Mouse (Mus musculus): ENCODE results near the gene Slc4a10. TPM values are rescaled to one million over a fixed set of nuclear protein-coding genes. Genes with fewer than 3 reads are reported as not detected.

The Slc4a10 gene
- polyA plus RNA-seq, 1 experiment: not detected

GRCm38 (mm10) chr2:62346771-62347170, 300.5 kb downstream of the Slc4a10 start:
- Histone ChIP-seq H3K79me2 (ENCODE audit: control insufficient read depth, insufficient read depth) (no peaks in the 10 kb centered on the region), H3ac (ENCODE audit: control insufficient read depth, insufficient read length, low read depth) (no peak overlapping the region), H3K79me3 (ENCODE audit: low read depth) (no peaks in the 10 kb centered on the region), H3K27me3 (ENCODE audit: control insufficient read depth, insufficient read depth, insufficient read length) (no peaks in the 10 kb centered on the region), H3K4me3 (ENCODE audit: insufficient read depth, poor library complexity, severe bottlenecking) (no peak overlapping the region), H3K36me3 (ENCODE audit: control insufficient read depth, insufficient read depth) (no peaks in the 10 kb centered on the region)
- TF ChIP-seq USF1 (IDR thresholded peaks at IDR 0.05; ENCODE audit: low read depth) (no peak), FOSL1 (IDR thresholded peaks at IDR 0.05; ENCODE audit: insufficient read depth, low read length, poor library complexity, severe bottlenecking) (no peak), CEBPB (IDR thresholded peaks at IDR 0.05; ENCODE audit: low read depth) (no peak), CTCF (IDR thresholded peaks at IDR 0.05; ENCODE audit: control insufficient read depth, insufficient read depth, insufficient read length) (no peak)

- H3K27me3 ChIP-seq (ENCODE audit: control insufficient read depth, insufficient read depth, insufficient read length): no peaks in the 10 kb centered on the region
- H3K79me3 ChIP-seq (ENCODE audit: low read depth): no peaks in the 10 kb centered on the region
- H3ac ChIP-seq (ENCODE audit: control insufficient read depth, insufficient read length, low read depth): no peak overlapping the region
- H3K79me2 ChIP-seq (ENCODE audit: control insufficient read depth, insufficient read depth): no peaks in the 10 kb centered on the region
- TF ChIP-seq CTCF (IDR thresholded peaks at IDR 0.05; ENCODE audit: control insufficient read depth, insufficient read depth, insufficient read length) (no peak), MAX (IDR thresholded peaks at IDR 0.05) (no peak), CEBPB (IDR thresholded peaks at IDR 0.05; ENCODE audit: low read depth) (no peak), MYOD1 (IDR thresholded peaks at IDR 0.05; ENCODE audit: control insufficient read depth, insufficient read length, low read depth) (no peak), USF1 (IDR thresholded peaks at IDR 0.05; ENCODE audit: low read depth) (no peak), FOSL1 (IDR thresholded peaks at IDR 0.05; ENCODE audit: insufficient read depth, low read length, poor library complexity, severe bottlenecking) (no peak), MYOG (IDR thresholded peaks at IDR 0.05; ENCODE audit: control insufficient read depth, extremely low read depth, insufficient read length) (no peak)
- H3K36me3 ChIP-seq (ENCODE audit: control insufficient read depth, insufficient read depth): no peaks in the 10 kb centered on the region
- H3K4me3 ChIP-seq (ENCODE audit: insufficient read depth, poor library complexity, severe bottlenecking): no peak overlapping the region
Measured at GRCm38 (mm10) chr2:62347762-62348161, 301.5 kb downstream of the Slc4a10 start.

- no peaks in the 10 kb centered on the region for H3K27me3 ChIP-seq (ENCODE audit: control insufficient read depth, insufficient read depth, insufficient read length)
- no peak overlapping the region for H3ac ChIP-seq (ENCODE audit: control insufficient read depth, insufficient read length, low read depth)
- no peaks in the 10 kb centered on the region for H3K36me3 ChIP-seq (ENCODE audit: control insufficient read depth, insufficient read depth)
- H3K4me3 ChIP-seq (ENCODE audit: insufficient read depth, poor library complexity, severe bottlenecking): no peak overlapping the region
- TF ChIP-seq CTCF (IDR thresholded peaks at IDR 0.05; ENCODE audit: control insufficient read depth, insufficient read depth, insufficient read length) (no peak), FOSL1 (IDR thresholded peaks at IDR 0.05; ENCODE audit: insufficient read depth, low read length, poor library complexity, severe bottlenecking) (no peak), MYOG (IDR thresholded peaks at IDR 0.05; ENCODE audit: control insufficient read depth, extremely low read depth, insufficient read length) (no peak), MYOD1 (IDR thresholded peaks at IDR 0.05; ENCODE audit: control insufficient read depth, insufficient read length, low read depth) (no peak), CEBPB (IDR thresholded peaks at IDR 0.05; ENCODE audit: low read depth) (no peak), MAX (IDR thresholded peaks at IDR 0.05) (no peak), USF1 (IDR thresholded peaks at IDR 0.05; ENCODE audit: low read depth) (no peak)
- no peaks in the 10 kb centered on the region for H3K79me3 ChIP-seq (ENCODE audit: low read depth)
- no peaks in the 10 kb centered on the region for H3K79me2 ChIP-seq (ENCODE audit: control insufficient read depth, insufficient read depth)
Measured at GRCm38 (mm10) chr2:62352035-62352434, 305.8 kb downstream of the Slc4a10 start.

- no peaks in the 10 kb centered on the region for H3K36me3 ChIP-seq (ENCODE audit: control insufficient read depth, insufficient read depth)
- H3K4me3 ChIP-seq (ENCODE audit: insufficient read depth, poor library complexity, severe bottlenecking): no peak overlapping the region
- H3K79me3 ChIP-seq (ENCODE audit: low read depth): no peaks in the 10 kb centered on the region
- TF ChIP-seq CEBPB (IDR thresholded peaks at IDR 0.05; ENCODE audit: low read depth) (no peak), MYOD1 (IDR thresholded peaks at IDR 0.05; ENCODE audit: control insufficient read depth, insufficient read length, low read depth) (no peak), FOSL1 (IDR thresholded peaks at IDR 0.05; ENCODE audit: insufficient read depth, low read length, poor library complexity, severe bottlenecking) (no peak), CTCF (IDR thresholded peaks at IDR 0.05; ENCODE audit: control insufficient read depth, insufficient read depth, insufficient read length) (no peak), USF1 (IDR thresholded peaks at IDR 0.05; ENCODE audit: low read depth) (no peak), MYOG (IDR thresholded peaks at IDR 0.05; ENCODE audit: control insufficient read depth, extremely low read depth, insufficient read length) (no peak), MAX (IDR thresholded peaks at IDR 0.05) (no peak)
- H3K27me3 ChIP-seq (ENCODE audit: control insufficient read depth, insufficient read depth, insufficient read length): no peaks in the 10 kb centered on the region
- H3ac ChIP-seq (ENCODE audit: control insufficient read depth, insufficient read length, low read depth): no peak overlapping the region
- H3K79me2 ChIP-seq (ENCODE audit: control insufficient read depth, insufficient read depth): no peaks in the 10 kb centered on the region
Measured at GRCm38 (mm10) chr2:62355766-62356165, 309.5 kb downstream of the Slc4a10 start.

- H3K79me2 ChIP-seq (ENCODE audit: control insufficient read depth, insufficient read depth): no peaks in the 10 kb centered on the region
- H3ac ChIP-seq (ENCODE audit: control insufficient read depth, insufficient read length, low read depth): no peak overlapping the region
- H3K36me3 ChIP-seq (ENCODE audit: control insufficient read depth, insufficient read depth): no peaks in the 10 kb centered on the region
- H3K27me3 ChIP-seq (ENCODE audit: control insufficient read depth, insufficient read depth, insufficient read length): no peaks in the 10 kb centered on the region
- H3K4me3 ChIP-seq (ENCODE audit: insufficient read depth, poor library complexity, severe bottlenecking): no peak overlapping the region
- no peaks in the 10 kb centered on the region for H3K79me3 ChIP-seq (ENCODE audit: low read depth)
- TF ChIP-seq MYOD1 (IDR thresholded peaks at IDR 0.05; ENCODE audit: control insufficient read depth, insufficient read length, low read depth) (no peak), USF1 (IDR thresholded peaks at IDR 0.05; ENCODE audit: low read depth) (no peak), MAX (IDR thresholded peaks at IDR 0.05) (no peak), CEBPB (IDR thresholded peaks at IDR 0.05; ENCODE audit: low read depth) (no peak), CTCF (IDR thresholded peaks at IDR 0.05; ENCODE audit: control insufficient read depth, insufficient read depth, insufficient read length) (no peak), MYOG (IDR thresholded peaks at IDR 0.05; ENCODE audit: control insufficient read depth, extremely low read depth, insufficient read length) (no peak), FOSL1 (IDR thresholded peaks at IDR 0.05; ENCODE audit: insufficient read depth, low read length, poor library complexity, severe bottlenecking) (no peak)
Measured at GRCm38 (mm10) chr2:62356606-62357005, 310.3 kb downstream of the Slc4a10 start.

- Histone ChIP-seq H3K79me2 (ENCODE audit: control insufficient read depth, insufficient read depth) (no peaks in the 10 kb centered on the region), H3K36me3 (ENCODE audit: control insufficient read depth, insufficient read depth) (no peaks in the 10 kb centered on the region), H3ac (ENCODE audit: control insufficient read depth, insufficient read length, low read depth) (no peak overlapping the region), H3K27me3 (ENCODE audit: control insufficient read depth, insufficient read depth, insufficient read length) (peaks cover 3% of the 10 kb centered on the region), H3K4me3 (ENCODE audit: insufficient read depth, poor library complexity, severe bottlenecking) (no peak overlapping the region), H3K79me3 (ENCODE audit: low read depth) (no peaks in the 10 kb centered on the region)
- no peak for TF ChIP-seq CTCF (IDR thresholded peaks at IDR 0.05; ENCODE audit: control insufficient read depth, insufficient read depth, insufficient read length)
- no peak for TF ChIP-seq USF1 (IDR thresholded peaks at IDR 0.05; ENCODE audit: low read depth)
- no peak for TF ChIP-seq FOSL1 (IDR thresholded peaks at IDR 0.05; ENCODE audit: insufficient read depth, low read length, poor library complexity, severe bottlenecking)
- no peak for TF ChIP-seq MYOG (IDR thresholded peaks at IDR 0.05; ENCODE audit: control insufficient read depth, extremely low read depth, insufficient read length)
- TF ChIP-seq CEBPB (IDR thresholded peaks at IDR 0.05; ENCODE audit: low read depth): no peak
- TF ChIP-seq MAX (IDR thresholded peaks at IDR 0.05): no peak
- TF ChIP-seq MYOD1 (IDR thresholded peaks at IDR 0.05; ENCODE audit: control insufficient read depth, insufficient read length, low read depth): no peak
Measured at GRCm38 (mm10) chr2:62357259-62357658, 311.0 kb downstream of the Slc4a10 start.
